16 mouse cellular contexts compared by ENCODE assay signal in genomic region chr11:54940056-54940455, GRCm38 (mm10). TPM values are rescaled to one million over a fixed set of nuclear protein-coding genes. Genes with fewer than 3 reads are reported as not detected.
A peak's percentile ranks its signal among the peaks of the same experiment; 100 is the strongest.
DNase-seq lines count a peak whose midpoint lies in the region; ATAC-seq and TF ChIP-seq lines count a peak whose summit lies in the region.
"Had no signal": no experiment of that assay in that cellular context is flagged by ENCODE, and none has a peak within 500 bp of the region (broad histone marks: within the 10 kb centered on the region; RNA-seq: fewer than 3 reads in every experiment).

No protein-coding gene starts in this region.

- H3K9ac ChIP-seq in liver, postnatal 0 days (replicated peaks): no peak overlapping the region
- H3K9ac ChIP-seq: forebrain, embryonic 15.5 days; liver, embryonic 12.5 days; midbrain, embryonic 12.5 days had no signal

- TF ChIP-seq EP300 in liver, postnatal 0 days (IDR thresholded peaks at IDR 0.05; ENCODE audit: low read depth): no peak

- WGBS in liver, postnatal 0 days (ENCODE audit: insufficient replicate concordance): 73% methylated on average over 7 of the region's 7 CpGs

- no peak for TF ChIP-seq POLR2A in bone marrow macrophage, adult 2 months (IDR thresholded peaks at IDR 0.05; ENCODE audit: borderline replicate concordance, low read depth, low read length)

- no peaks in the 10 kb centered on the region for H3K27me3 ChIP-seq in liver, postnatal 0 days (ENCODE audit: insufficient read depth, low read length)
- H3K27me3 ChIP-seq: forebrain, embryonic 15.5 days; liver, embryonic 12.5 days; midbrain, embryonic 12.5 days had no signal

- no peak for TF ChIP-seq CTCF in layer of hippocampus, adult 2 months (conservative IDR thresholded peaks at IDR 0.05)
- TF ChIP-seq CTCF in bone marrow macrophage, adult 2 months (IDR thresholded peaks at IDR 0.05; ENCODE audit: low read depth, low read length): no peak
- no peak for TF ChIP-seq CTCF in liver, postnatal 0 days (IDR thresholded peaks at IDR 0.05; ENCODE audit: low read depth)

- peaks cover 20% of the 10 kb centered on the region for H3K36me3 ChIP-seq in liver, postnatal 0 days (replicated peaks; ENCODE audit: insufficient read depth, low read length)
- H3K36me3 ChIP-seq: forebrain, embryonic 15.5 days had no signal

- no peak for ATAC-seq in cerebellum, adult (ENCODE audit: insufficient number of reproducible peaks, low FRiP score, low TSS enrichment)
- no peak for ATAC-seq in liver, postnatal 0 days
- ATAC-seq: forebrain, embryonic 15.5 days; liver, embryonic 12.5 days had no signal

- no peak overlapping the region for H3K4me3 ChIP-seq in layer of hippocampus, adult 2 months
- H3K4me3 ChIP-seq in bone marrow macrophage, adult 2 months (ENCODE audit: insufficient read depth, low read length): no peak overlapping the region
- no peak overlapping the region for H3K4me3 ChIP-seq in liver, postnatal 0 days (ENCODE audit: low read depth, low read length)
- H3K4me3 ChIP-seq: forebrain, embryonic 15.5 days; liver, embryonic 12.5 days; midbrain, embryonic 12.5 days had no signal

- peak; percentile 48 for DNase-seq in cerebellum, adult 11 months
- DNase-seq in layer of hippocampus, adult 2 months (ENCODE audit: low spot score in 2 of 2): no peak
- DNase-seq in layer of hippocampus, postnatal 10 days (ENCODE audit: low spot score in 2 of 2): no peak
- DNase-seq in cerebellum, postnatal 36 days: peak; percentile 47 to 51
- no peak for DNase-seq in embryo, embryonic 10 days (ENCODE audit: low spot score)
- no peak for DNase-seq in liver, postnatal 0 days
- DNase-seq: gastrocnemius, postnatal 36 days; kidney, postnatal 4 days; lung, postnatal 10 days; spleen, adult 18-20 months had no signal

- H3K4me1 ChIP-seq in bone marrow macrophage, adult 2 months (ENCODE audit: control insufficient read depth, insufficient read depth, low read length): peaks cover 59% of the 10 kb centered on the region
- H3K4me1 ChIP-seq in liver, postnatal 0 days (ENCODE audit: insufficient read depth): peaks cover 16% of the 10 kb centered on the region

- no peak overlapping the region for H3K4me2 ChIP-seq in liver, postnatal 0 days (ENCODE audit: low read depth, low read length)
- H3K4me2 ChIP-seq: forebrain, embryonic 15.5 days; liver, embryonic 12.5 days; midbrain, embryonic 12.5 days had no signal

- H3K27ac ChIP-seq in layer of hippocampus, adult 2 months: peak overlapping the region; percentile 67
- peak overlapping the region; percentile 23 for H3K27ac ChIP-seq in bone marrow macrophage, adult 2 months (ENCODE audit: insufficient read depth, low read depth, low read length)
- no peak overlapping the region for H3K27ac ChIP-seq in liver, postnatal 0 days (ENCODE audit: low read depth)
- H3K27ac ChIP-seq: forebrain, embryonic 15.5 days; liver, embryonic 12.5 days; midbrain, embryonic 12.5 days; stomach, postnatal 0 days had no signal

- no peaks in the 10 kb centered on the region for H3K9me3 ChIP-seq in liver, postnatal 0 days (ENCODE audit: low read length)
- H3K9me3 ChIP-seq: forebrain, embryonic 15.5 days; liver, embryonic 12.5 days; midbrain, embryonic 12.5 days had no signal

RNA-seq across cellular contexts. Expression of gene Tnip1, which starts 22.7 kb away (rescaled TPM):
- total RNA-seq in layer of hippocampus, adult 2 months (2021): 10 to 100 TPM; 33.0 to 33.1 TPM
- 10 to 100 TPM; 29.0 to 32.2 TPM for total RNA-seq in layer of hippocampus, postnatal 10 days (2021)
- polyA plus RNA-seq in bone marrow macrophage, adult 2 months (2012; ENCODE audit: insufficient read depth, insufficient read length, missing spikeins): 70.3 and 72.2 TPM in 2 replicates
- 5.2 and 5.3 TPM in 2 replicates for polyA plus RNA-seq in liver, postnatal 0 days (2015; fragmentation: Nextera tagmentation; extraction: Ambion mirVana)

RNA-seq across cellular contexts. Expression of gene Gpx3, which starts 37.8 kb away (rescaled TPM):
- total RNA-seq in layer of hippocampus, adult 2 months (2021): 1 to 10 TPM; 3.9 to 4.0 TPM
- 1 to 10 TPM; 7.0 to 7.1 TPM for total RNA-seq in layer of hippocampus, postnatal 10 days (2021)
- 10.8 and 13.8 TPM in 2 replicates for polyA plus RNA-seq in bone marrow macrophage, adult 2 months (2012; ENCODE audit: insufficient read depth, insufficient read length, missing spikeins)
- polyA plus RNA-seq in liver, postnatal 0 days (2015; fragmentation: Nextera tagmentation; extraction: Ambion mirVana): 29.7 and 30.4 TPM in 2 replicates

Comparison
In these comparisons a context has a peak if more than half of its experiments do, and no peak if none do; other contexts are left out.
1. DNase-seq: peak in cerebellum, adult 11 months (single experiment) and cerebellum, postnatal 36 days (2 of 2); none in layer of hippocampus, adult 2 months (0 of 2), layer of hippocampus, postnatal 10 days (0 of 2), embryo, embryonic 10 days (single experiment) and liver, postnatal 0 days (single experiment).